ENCODE assay signal across 9 mouse cellular contexts in genomic region chr5:117509511-117510375, GRCm38 (mm10).
DNase-seq lines count a peak whose midpoint lies in the region; ATAC-seq and TF ChIP-seq lines count a peak whose summit lies in the region.
"Had no signal": no experiment of that assay in that cellular context is flagged by ENCODE, and none has a peak within 500 bp of the region (broad histone marks: within the 10 kb centered on the region; RNA-seq: fewer than 3 reads in every experiment).

No protein-coding gene starts in this region.

- H3K4me3 ChIP-seq in heart, embryonic 13.5 days, result no peak overlapping the region

- TF ChIP-seq POLR2A in brain, embryonic 14.5 days (IDR thresholded peaks at IDR 0.05; ENCODE audit: borderline replicate concordance, extremely low read depth, insufficient read depth, insufficient read length, poor library complexity, severe bottlenecking), result no peak

- peak overlapping the region; percentile 39 for H3K4me2 ChIP-seq in heart, embryonic 13.5 days

- ATAC-seq in cerebellum, adult (ENCODE audit: insufficient number of reproducible peaks, low FRiP score, low TSS enrichment), result no peak
- no peak for ATAC-seq in heart, embryonic 13.5 days (ENCODE audit: extremely low read depth, insufficient number of reproducible peaks, low FRiP score, low TSS enrichment)

- TF ChIP-seq CTCF in brain, embryonic 14.5 days (IDR thresholded peaks at IDR 0.05; ENCODE audit: borderline replicate concordance, extremely low read depth, insufficient read depth, insufficient read length), result peak; percentile 91

- H3K27ac ChIP-seq in heart, embryonic 13.5 days (replicated peaks), result no peak overlapping the region

- WGBS in heart, embryonic 13.5 days, result 44% methylated on average over 22 of the region's 22 CpGs

- H3K9ac ChIP-seq in heart, embryonic 13.5 days, result 0 out of 2 replicates have a peak overlapping the region, but pooled peaks have one; percentile 28

- peaks cover 21% of the 10 kb centered on the region for H3K27me3 ChIP-seq in heart, embryonic 13.5 days (replicated peaks)

- H3K4me1 ChIP-seq in heart, embryonic 13.5 days, result 0 out of 2 replicates have a peak, but pooled peaks cover 6% of the 10 kb centered on the region

- peak; percentile 56 to 58 for DNase-seq in cerebellum, adult 18-20 months
- peak; percentile 59 for DNase-seq in 3T3-L1 (ENCODE audit: low read depth, low spot score)
- peak; percentile 69 for DNase-seq in brain, embryonic 14.5 days (ENCODE audit: low read depth)
- peak; percentile 57 to 58 for DNase-seq in kidney, postnatal 25 days
- DNase-seq in natural killer cell, adult 2 months (ENCODE audit: low spot score in 2 of 2), result peak; percentile 36 to 55
- no peak for DNase-seq in frontal cortex, postnatal 10 days (ENCODE audit: low spot score in 2 of 2)

- H3K36me3 ChIP-seq in heart, embryonic 13.5 days, result no peaks in the 10 kb centered on the region
- H3K36me3 ChIP-seq: G1E had no signal

- H3K9me3 ChIP-seq in heart, embryonic 13.5 days, result no peaks in the 10 kb centered on the region

Comparison
In these comparisons a context has a peak if more than half of its experiments do, and no peak if none do; other contexts are left out.
1. DNase-seq: peak in cerebellum, adult 18-20 months (2 of 2), 3T3-L1 (single experiment), brain, embryonic 14.5 days (single experiment), kidney, postnatal 25 days (2 of 2) and natural killer cell, adult 2 months (2 of 2); none in frontal cortex, postnatal 10 days (0 of 2).